Comparison of ENCODE assay signal across 9 mouse cellular contexts in the genomic region with DNA sequence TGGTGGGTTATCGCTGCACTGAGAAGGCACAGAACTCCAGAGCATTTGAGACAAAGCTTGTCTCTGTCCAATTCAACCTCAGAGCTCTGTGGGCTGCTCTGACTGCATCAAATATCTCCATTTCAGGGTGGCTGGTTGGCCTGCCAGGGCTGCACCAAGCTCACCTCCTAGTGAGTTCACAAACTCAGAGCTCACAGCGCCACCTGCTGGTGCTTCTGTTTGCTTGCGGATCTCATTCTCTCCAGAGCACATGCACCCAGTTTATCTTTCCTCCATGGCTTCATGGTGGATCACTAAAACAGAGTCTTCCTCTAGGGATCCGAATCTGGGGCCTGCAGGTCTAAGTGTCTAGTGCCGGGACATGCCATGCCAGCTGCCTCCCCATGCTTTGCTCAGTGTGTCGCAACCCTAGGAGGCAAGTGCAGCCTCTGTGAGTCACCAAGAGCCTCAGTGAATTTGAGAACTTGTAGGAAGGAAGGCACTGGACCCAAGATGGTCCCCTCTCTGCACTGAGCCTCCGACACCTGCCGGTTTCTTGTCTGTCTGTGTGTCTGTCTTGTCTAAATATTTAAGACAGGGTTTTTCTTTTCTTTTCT. TPM values are rescaled to one million over a fixed set of nuclear protein-coding genes. Genes with fewer than 3 reads are reported as not detected.
DNase-seq lines count a peak whose midpoint lies in the region; ATAC-seq and TF ChIP-seq lines count a peak whose summit lies in the region.
"Had no signal": no experiment of that assay in that cellular context is flagged by ENCODE, and none has a peak within 500 bp of the region (broad histone marks: within the 10 kb centered on the region; RNA-seq: fewer than 3 reads in every experiment).

No protein-coding gene starts in this region.

- H3K4me1 ChIP-seq in lung, postnatal 0 days (ENCODE audit: insufficient read depth, low read depth, low read length): no peaks in the 10 kb centered on the region
- no peaks in the 10 kb centered on the region for H3K4me1 ChIP-seq in olfactory bulb, adult 2 months (ENCODE audit: control insufficient read depth, insufficient read depth, low read length)

- intact Hi-C loops in gastrocnemius, postnatal 36 days (cut with DNase I): loop anchor here (10.0 kb wide), 1 partner anchor 129 kb away; no protein-coding TSS in a partner anchor

- no peak overlapping the region for H3K4me3 ChIP-seq in lung, postnatal 0 days (ENCODE audit: low read depth, low read length)
- H3K4me3 ChIP-seq in olfactory bulb, adult 2 months (ENCODE audit: insufficient read depth, low read depth, low read length): no peak overlapping the region

- no peak overlapping the region for H3K4me2 ChIP-seq in lung, postnatal 0 days (replicated peaks; ENCODE audit: low read depth, low read length)

- peak; percentile 88 for TF ChIP-seq CTCF in lung, postnatal 0 days (IDR thresholded peaks at IDR 0.05)
- peak; percentile 69; the same call in 1 of the 2 replicates for TF ChIP-seq CTCF in olfactory bulb, adult 2 months (IDR thresholded peaks at IDR 0.05; ENCODE audit: insufficient read depth, low read depth, low read length)

- no peaks in the 10 kb centered on the region for H3K27me3 ChIP-seq in lung, postnatal 0 days (replicated peaks; ENCODE audit: insufficient read depth, low read length)

- H3K27ac ChIP-seq in lung, postnatal 0 days (ENCODE audit: low read length): no peak overlapping the region
- H3K27ac ChIP-seq in olfactory bulb, adult 2 months (ENCODE audit: insufficient read depth, low read depth, low read length): no peak overlapping the region

- TF ChIP-seq EP300 in lung, postnatal 0 days (IDR thresholded peaks at IDR 0.05): no peak

- ATAC-seq in lung, postnatal 0 days: peak; percentile 54

- H3K36me3 ChIP-seq in lung, postnatal 0 days (ENCODE audit: insufficient read depth, low read length): no peaks in the 10 kb centered on the region

- WGBS in lung, postnatal 0 days: 26% methylated on average over 8 of the region's 8 CpGs
- 29% methylated on average over 8 of the region's 8 CpGs for WGBS in olfactory bulb, adult 2 months

- peak; percentile 65 for DNase-seq in 3T3-L1 (ENCODE audit: low read depth, low spot score)
- DNase-seq in CD8-positive naive resting alpha-beta T cell, adult 2 months (ENCODE audit: low read depth in 2 of 2, low spot score in 2 of 2): peak; percentile 59 to 62
- DNase-seq in cerebellum, postnatal 10 days: peak; percentile 75 to 78
- DNase-seq in gastrocnemius, postnatal 36 days: peak; percentile 31 to 40
- peak; percentile 55 to 88 for DNase-seq in kidney, postnatal 36 days
- peak; percentile 86 for DNase-seq in lung, postnatal 0 days (ENCODE audit: low spot score)
- peak; percentile 84 for DNase-seq in thymus, postnatal 14 days

- TF ChIP-seq POLR2A in olfactory bulb, adult 2 months (IDR thresholded peaks at IDR 0.05; ENCODE audit: insufficient read depth, low read depth, low read length): no peak

- H3K9ac ChIP-seq in lung, postnatal 0 days (replicated peaks; ENCODE audit: low read depth): no peak overlapping the region

- no peaks in the 10 kb centered on the region for H3K9me3 ChIP-seq in lung, postnatal 0 days (ENCODE audit: low read length)

RNA-seq across cellular contexts. Expression of a gene that starts 3.6 kb away (rescaled TPM):
- under 1 TPM in 1 of 2 experiments, not detected in 1; 0.59 TPM for total RNA-seq in gastrocnemius, postnatal 36 days (2021)
- 0.12 TPM in 2 replicates for polyA plus RNA-seq in lung, postnatal 0 days (2015; fragmentation: Nextera tagmentation; extraction: Ambion mirVana)
- polyA plus RNA-seq in olfactory bulb, adult 2 months (2012; ENCODE audit: insufficient read depth, insufficient read length, low replicate concordance, missing spikeins): not detected in 2 replicates
- polyA plus RNA-seq: frontal cortex, adult 2 months had no signal

RNA-seq across cellular contexts. Expression of a gene that starts 25.3 kb away (rescaled TPM):
- not detected for total RNA-seq in gastrocnemius, postnatal 36 days (2021)
- polyA plus RNA-seq in lung, postnatal 0 days (2015; fragmentation: Nextera tagmentation; extraction: Ambion mirVana): 6.7 and 9.6 TPM in 2 replicates
- polyA plus RNA-seq in olfactory bulb, adult 2 months (2012; ENCODE audit: insufficient read depth, insufficient read length, low replicate concordance, missing spikeins): not detected in 2 replicates
- polyA plus RNA-seq: frontal cortex, adult 2 months had no signal

Comparison
In these comparisons a context has a peak if more than half of its experiments do, and no peak if none do; other contexts are left out.
1. DNase-seq: peak in every context shown above with its lines; median percentile 86 in lung, postnatal 0 days; 84 in thymus, postnatal 14 days; 76 in cerebellum, postnatal 10 days; 72 in kidney, postnatal 36 days; 65 in 3T3-L1; 60 in CD8-positive naive resting alpha-beta T cell, adult 2 months; 36 in gastrocnemius, postnatal 36 days.